Mouse (Mus musculus) lung, postnatal 4 days (tissue): ENCODE measurements around the gene Morn1.

Experiments
- DNase-seq, 2 experiments: peaks; one replicate each; pipeline ENCODE4 v3.0.0; 2021

Gene Morn1

DNA sequence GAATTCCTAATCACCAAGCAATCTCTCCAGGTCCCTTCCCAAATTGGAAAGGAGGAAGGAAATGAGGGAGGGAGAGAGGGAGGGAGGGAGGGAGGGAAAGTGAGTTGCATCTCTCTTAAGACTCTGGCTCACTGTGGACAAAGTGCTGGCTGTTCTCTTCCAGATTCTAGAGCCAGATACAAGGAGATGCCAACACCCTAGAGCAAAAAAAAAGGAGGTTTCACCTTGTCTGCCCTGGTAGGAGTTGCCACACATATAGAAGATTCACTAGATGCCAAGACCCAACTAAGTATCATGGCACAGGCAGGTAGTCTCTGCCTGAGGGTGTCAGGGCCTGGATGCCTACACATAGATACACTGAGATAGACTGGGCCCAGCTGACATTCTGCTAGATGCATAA is 79.5 kb downstream of the Morn1 start:
- DNase-seq = no peak

DNA sequence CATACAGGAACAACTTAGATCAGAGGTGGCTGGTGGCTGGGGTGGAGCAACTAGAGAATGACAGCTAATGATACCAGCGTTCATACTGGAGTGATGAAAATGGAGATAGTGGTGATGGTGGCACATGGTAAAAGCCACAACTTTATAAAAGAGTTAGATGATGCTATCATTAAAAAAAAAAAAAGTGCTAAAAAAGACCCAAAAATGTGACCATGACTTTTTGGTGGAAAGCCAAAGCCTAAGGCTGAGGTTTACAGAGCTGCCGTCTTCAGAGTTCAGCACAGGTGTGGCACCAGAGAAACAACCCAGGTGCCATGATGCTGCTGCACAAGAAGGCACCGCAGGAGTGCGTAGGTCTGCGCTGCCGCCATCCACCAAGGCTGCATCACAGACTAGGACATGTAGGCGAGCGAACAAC is 82.5 kb downstream of the Morn1 start:
- DNase-seq = no peak

DNA sequence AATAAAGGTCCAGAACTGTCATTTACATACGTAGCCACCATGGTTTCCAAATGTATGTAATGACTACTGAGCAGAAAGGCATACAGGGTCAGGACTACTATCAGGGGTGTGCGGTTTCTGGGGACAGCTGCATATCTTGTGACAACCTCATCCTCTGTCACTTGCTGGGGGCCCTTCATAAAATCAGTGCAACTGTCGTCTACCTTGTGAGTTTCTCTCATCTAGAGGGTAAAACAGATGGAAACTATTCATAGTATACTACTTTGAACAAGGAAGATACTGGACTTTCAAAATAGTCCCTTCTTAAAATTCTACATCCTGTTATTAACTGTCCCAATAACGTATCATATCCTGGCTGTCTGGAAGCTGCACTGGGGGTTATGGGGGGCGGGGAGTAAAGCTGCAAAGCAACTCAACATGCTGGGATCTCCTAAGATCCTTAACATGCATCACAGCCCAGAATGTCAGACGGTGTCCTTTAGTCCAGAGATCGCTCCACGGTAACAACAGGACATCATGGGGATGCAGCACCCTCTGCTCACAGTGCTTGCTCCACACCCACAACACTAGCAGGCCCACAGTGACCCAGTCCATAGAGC is 84.3 kb downstream of the Morn1 start:
- DNase-seq = no peak

GRCm38 (mm10) chr4:155171961-155172533 is 85.7 kb downstream of the Morn1 start:
- DNase-seq = peak in 1 of 2 experiments; percentile 51

DNA sequence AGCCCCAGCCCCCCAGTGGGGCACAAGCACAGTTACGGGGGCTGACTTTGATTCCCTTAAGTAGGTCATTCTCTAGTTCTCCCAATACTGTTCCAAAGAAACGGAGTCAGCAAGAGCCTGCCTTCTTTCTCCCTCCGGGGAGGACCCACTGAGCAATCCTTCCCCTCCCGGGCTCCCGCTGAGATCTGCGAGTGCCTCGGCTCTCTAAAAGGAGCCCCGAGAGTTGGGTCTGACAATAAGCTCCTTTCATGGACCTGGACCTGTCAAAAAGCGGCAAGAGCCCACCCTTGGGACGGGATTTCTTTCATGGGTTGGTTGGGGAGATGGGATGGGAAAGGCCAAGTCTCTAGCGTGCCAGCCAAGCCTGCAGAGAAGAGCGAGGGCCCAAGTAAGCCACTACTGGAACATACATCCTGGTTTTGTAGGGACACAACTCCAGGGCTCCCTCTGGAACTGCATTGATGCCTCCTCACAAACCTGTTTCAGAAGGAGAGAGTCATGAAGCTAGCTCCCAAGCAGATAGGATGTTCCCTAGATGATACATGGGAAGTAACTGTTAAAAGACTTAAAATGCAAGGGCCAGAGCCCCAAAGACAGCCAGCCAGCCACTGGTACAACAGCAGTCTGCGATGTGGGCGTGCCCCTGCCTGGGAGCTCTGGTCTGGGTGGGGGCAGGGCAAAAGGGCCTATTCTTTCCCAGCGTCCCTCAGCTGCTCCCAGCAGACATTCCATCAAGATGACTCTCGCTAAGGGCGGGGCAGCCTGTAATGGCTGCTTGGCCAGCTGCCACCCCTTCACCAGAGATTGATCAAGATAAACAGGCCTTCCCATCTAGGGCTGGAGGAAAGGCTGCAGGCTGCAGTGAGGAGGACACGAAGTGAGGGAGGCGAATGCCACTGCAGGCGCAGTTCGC is 86.8 kb downstream of the Morn1 start:
- DNase-seq = peak; percentile 96 to 98

GRCm38 (mm10) chr4:155173822-155174785 is 87.7 kb downstream of the Morn1 start:
- DNase-seq = no peak

DNA sequence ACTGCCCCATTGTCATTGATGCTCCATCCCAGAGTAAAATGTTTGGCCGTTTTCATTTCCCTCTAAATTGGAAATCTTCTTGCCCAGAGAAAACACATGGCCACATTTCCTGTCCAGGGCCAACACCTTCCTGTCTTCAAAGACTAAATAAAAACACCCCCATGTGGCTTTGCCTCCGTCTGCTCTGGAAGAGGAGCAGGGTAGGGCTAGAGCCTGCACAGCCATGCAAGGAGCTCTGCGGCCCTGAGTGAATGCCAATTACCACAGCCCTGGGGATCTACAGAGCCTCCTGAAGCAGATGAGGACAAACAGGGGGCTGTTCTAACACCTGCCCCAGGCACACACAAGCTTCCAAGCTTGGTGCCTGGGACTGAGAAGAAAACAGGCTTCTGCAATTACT is 89.8 kb downstream of the Morn1 start:
- no peak for DNase-seq

DNA sequence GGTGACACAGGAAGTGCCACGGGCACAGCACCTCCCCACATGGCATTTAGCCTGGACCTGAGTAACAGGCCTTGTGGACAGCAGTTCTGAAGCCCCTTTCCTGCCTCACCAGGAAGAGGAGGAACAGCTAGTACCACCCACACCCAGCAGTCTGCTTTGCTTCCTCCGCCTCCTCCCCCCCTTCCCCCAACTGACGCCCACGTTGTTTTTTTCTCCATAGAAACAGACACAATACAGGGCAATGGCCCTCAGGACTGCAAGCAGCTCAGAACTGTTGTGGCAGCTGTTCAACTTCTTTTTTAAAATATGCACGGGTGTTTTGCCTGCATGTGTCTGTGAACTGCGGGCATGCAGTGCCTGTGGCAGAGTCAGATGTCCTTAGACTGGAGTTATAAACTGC is 91.9 kb downstream of the Morn1 start:
- peak; percentile 83 to 87 for DNase-seq

DNA sequence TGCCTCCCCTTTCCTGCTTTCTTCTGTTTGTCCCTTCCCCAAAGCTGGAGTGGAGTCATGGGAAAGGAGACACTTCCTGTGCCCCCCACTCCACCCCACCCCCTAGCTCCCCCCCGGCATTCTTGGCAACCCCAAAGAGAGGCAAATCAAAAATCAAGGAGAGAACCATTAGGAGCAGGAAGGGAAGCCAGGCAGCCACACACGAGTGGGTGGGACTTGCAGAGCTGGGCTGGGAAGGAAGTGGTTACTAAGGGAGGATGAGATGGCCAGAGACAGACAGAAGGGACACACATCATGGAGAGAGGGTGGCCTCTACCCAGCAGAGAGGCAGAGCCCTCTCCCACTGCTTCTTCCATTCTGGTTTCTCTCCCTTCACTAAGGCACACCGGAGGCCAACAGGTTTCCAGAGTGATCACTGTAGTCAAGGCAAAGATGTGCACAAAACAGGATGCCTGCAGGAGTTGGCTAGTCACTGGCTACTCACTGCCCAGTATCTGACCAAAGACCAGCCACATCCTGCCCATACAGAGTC is 92.7 kb downstream of the Morn1 start:
- peak; percentile 67 to 81 for DNase-seq

GRCm38 (mm10) chr4:155183201-155183600 is 96.8 kb downstream of the Morn1 start:
- DNase-seq = no peak

GRCm38 (mm10) chr4:155184248-155185070 is 98.1 kb downstream of the Morn1 start:
- no peak for DNase-seq

DNA sequence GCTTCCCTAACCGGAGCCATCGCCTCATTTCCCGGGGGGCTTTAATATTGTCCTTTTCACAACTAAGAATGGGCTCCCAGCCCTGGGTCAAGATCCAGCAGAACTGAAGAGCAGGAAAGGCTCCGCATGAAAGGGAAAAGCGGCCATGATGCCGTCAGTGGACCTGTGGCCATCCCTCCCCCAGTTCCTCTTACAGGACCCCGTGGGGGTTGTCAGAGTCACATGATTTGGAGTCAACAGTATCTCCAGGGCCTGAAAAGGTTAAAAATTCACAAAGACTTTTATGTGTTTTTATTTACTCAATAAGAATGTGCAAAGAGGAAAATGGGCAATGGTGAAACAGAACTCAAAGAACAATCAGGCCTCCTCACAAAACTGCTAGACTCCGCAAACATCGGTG is 99.5 kb downstream of the Morn1 start:
- DNase-seq = no peak

GRCm38 (mm10) chr4:155187192-155187674 is 100.9 kb downstream of the Morn1 start:
- DNase-seq = peak; percentile 55 to 57

DNA sequence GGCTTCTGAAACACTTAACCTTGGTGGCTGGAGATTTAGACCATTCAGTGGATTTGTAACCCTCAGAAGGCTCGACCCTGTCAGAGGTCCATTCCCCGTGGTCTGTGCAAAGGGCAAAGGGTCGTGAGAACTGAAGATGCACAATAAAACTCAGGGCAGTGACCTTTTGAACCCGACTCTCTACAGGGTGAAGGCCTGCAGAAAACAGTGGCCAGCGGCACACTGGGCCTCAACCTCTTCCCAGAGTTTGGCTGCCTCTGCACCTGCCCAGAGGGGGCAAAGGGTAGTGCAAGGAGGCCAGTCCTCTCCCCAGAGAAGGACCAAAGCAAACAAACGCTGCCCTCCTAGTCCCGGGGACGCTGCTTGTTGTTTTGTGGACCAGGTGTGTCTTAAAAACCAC is 102.0 kb downstream of the Morn1 start:
- no peak for DNase-seq

DNA sequence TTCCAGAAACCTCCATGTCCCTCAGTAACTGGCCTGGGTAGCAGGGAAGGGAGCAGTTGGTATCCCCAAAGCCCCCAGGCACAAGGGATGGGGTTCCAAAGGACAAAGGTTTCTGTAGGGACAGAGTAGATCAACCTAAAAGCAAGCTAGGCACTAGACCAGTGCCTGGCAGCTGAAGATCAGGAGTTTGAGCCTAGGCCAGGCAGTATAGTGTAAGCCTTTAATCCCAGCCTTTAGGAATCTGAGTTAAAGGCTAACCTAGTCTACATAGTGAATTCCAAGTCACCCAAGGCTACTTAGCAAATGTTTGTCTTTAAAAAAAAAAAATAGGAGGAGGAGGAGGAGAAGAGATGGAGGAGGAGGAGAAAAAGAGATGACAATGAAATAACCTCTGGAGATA is 102.4 kb downstream of the Morn1 start:
- no peak for DNase-seq

DNA sequence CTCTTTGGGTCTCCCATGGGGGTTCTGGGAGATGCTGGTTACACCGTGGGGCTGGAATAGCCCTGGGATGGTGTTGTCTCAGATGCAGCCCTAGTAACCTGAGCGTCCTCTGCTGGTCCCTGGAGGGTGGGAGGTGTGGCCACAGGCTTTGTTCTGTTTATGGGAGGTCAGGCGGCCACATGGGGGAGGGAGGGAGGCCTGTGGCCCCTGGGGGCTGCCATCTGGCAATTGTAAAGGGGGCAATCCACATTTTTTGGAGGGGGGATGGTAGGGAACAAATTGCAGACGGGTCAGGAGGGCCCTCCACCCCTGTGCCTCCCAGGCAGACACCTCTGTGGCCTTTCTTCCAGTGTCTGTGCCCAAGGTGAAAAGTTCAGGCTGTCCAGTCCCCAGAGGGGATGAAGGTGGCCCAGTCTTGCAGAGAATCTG is 103.3 kb downstream of the Morn1 start:
- DNase-seq = peak in 1 of 2 experiments; percentile 46

DNA sequence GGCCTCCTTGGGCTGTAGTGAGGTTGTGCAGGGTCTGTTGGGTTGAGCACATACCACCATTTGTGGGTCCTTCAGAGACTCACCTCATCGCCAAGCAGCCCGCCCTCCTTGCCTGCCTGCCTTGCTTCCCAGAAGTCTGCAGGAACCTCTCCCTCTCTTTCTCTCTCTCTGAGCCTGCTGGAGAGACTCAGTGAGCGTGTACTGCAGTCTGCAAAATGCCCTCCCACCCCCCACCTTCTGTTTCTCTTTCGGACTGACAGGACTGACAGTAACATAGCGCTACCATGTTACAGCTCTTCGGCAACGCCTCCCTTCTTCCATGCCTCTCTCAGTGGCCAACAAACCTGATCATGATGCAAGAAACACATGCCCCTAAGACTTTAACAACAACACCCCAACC is 103.9 kb downstream of the Morn1 start:
- no peak for DNase-seq
